Mouse (Mus musculus) C2C12 (cell line): Measurements from ENCODE around the gene Eef1akmt1.

ENCODE experiments used
- CEBPB ChIP-seq: IDR thresholded peaks from one replicate; pipeline ENCODE4 v1.6.1; 2011; ENCODE audit warnings: low read depth, mild to moderate bottlenecking, control low read depth, moderate library complexity
- CTCF ChIP-seq: IDR thresholded peaks from one replicate; pipeline ENCODE4 v1.5.1; 2011; ENCODE audit not compliant: control insufficient read depth, insufficient read depth, insufficient read length

GRCm38 (mm10) chr14:57615828-57616227 lies 44.4 kb upstream of the Eef1akmt1 start:
- TF ChIP-seq CEBPB (no peak), CTCF (no peak)
